Mouse (Mus musculus): ENCODE results near the gene Elob. TPM values are rescaled to one million over a fixed set of nuclear protein-coding genes. Genes with fewer than 3 reads are reported as not detected.

Elob gene
- polyA plus RNA-seq (2015; fragmentation: Nextera tagmentation; extraction: Ambion mirVana) = 875 and 1,018 TPM in 2 replicates

GRCm38 (mm10) chr17:23829064-23829619 is at the start of gene Elob:
Elob (minus strand) TSS chr17:23829136.
- Histone ChIP-seq H3K27ac (replicated peaks) (peak within 1 kb of the TSS; percentile 92), H3K4me3 (peak within 1 kb of the TSS; percentile 95), H3K27me3 (replicated peaks) (peaks cover 41% of the 10 kb centered on the region), H3K9ac (peak within 1 kb of the TSS; percentile 95), H3K36me3 (peaks cover 34% of the 10 kb centered on the region), H3K9me3 (no peaks in the 10 kb centered on the region), H3K4me1 (peaks cover 22% of the 10 kb centered on the region), H3K4me2 (peak within 1 kb of the TSS; percentile 79)
- peak; percentile 93 for ATAC-seq (ENCODE audit: extremely low read depth, insufficient number of reproducible peaks, low FRiP score, low TSS enrichment)
- under 1% methylated on average over 35 of the region's 42 CpGs for WGBS

GRCm38 (mm10) chr17:23877166-23877565 is 48.2 kb upstream of the Elob start:
- WGBS = 65% methylated on average over 2 of the region's 2 CpGs
- Histone ChIP-seq H3K4me2 (no peak overlapping the region), H3K9me3 (no peaks in the 10 kb centered on the region), H3K4me3 (no peak overlapping the region), H3K36me3 (no peaks in the 10 kb centered on the region), H3K4me1 (0 out of 2 replicates have a peak, but pooled peaks cover 3% of the 10 kb centered on the region), H3K27me3 (replicated peaks) (no peaks in the 10 kb centered on the region), H3K27ac (replicated peaks) (0 out of 2 replicates have a peak overlapping the region, but pooled peaks have one; percentile 12), H3K9ac (no peak overlapping the region)
- no peak for ATAC-seq (ENCODE audit: extremely low read depth, insufficient number of reproducible peaks, low FRiP score, low TSS enrichment)

GRCm38 (mm10) chr17:23876741-23877140 is 47.8 kb upstream of the Elob start:
- no peak overlapping the region for H3K4me2 ChIP-seq
- no peak overlapping the region for H3K9ac ChIP-seq
- no peak overlapping the region for H3K27ac ChIP-seq (replicated peaks)
- no peak for ATAC-seq (ENCODE audit: extremely low read depth, insufficient number of reproducible peaks, low FRiP score, low TSS enrichment)
- no peaks in the 10 kb centered on the region for H3K27me3 ChIP-seq (replicated peaks)
- 45% methylated on average over 3 of the region's 3 CpGs for WGBS
- H3K36me3 ChIP-seq = no peaks in the 10 kb centered on the region
- H3K4me3 ChIP-seq = no peak overlapping the region
- 0 out of 2 replicates have a peak, but pooled peaks cover 3% of the 10 kb centered on the region for H3K4me1 ChIP-seq
- no peaks in the 10 kb centered on the region for H3K9me3 ChIP-seq

GRCm38 (mm10) chr17:23873884-23874856 is 45.2 kb upstream of the Elob start:
- H3K9me3 ChIP-seq = no peaks in the 10 kb centered on the region
- H3K36me3 ChIP-seq = no peaks in the 10 kb centered on the region
- no peak overlapping the region for H3K27ac ChIP-seq (replicated peaks)
- no peak overlapping the region for H3K4me3 ChIP-seq
- no peak overlapping the region for H3K9ac ChIP-seq
- 0 out of 2 replicates have a peak, but pooled peaks cover 3% of the 10 kb centered on the region for H3K4me1 ChIP-seq
- no peaks in the 10 kb centered on the region for H3K27me3 ChIP-seq (replicated peaks)
- H3K4me2 ChIP-seq = no peak overlapping the region
- no peak for ATAC-seq (ENCODE audit: extremely low read depth, insufficient number of reproducible peaks, low FRiP score, low TSS enrichment)
- WGBS = 40% methylated on average over 8 of the region's 8 CpGs

- Histone ChIP-seq H3K9me3 (peaks cover 5% of the 10 kb centered on the region; the same call in 1 of the 2 replicates), H3K9ac (no peak overlapping the region), H3K4me1 (no peaks in the 10 kb centered on the region), H3K27me3 (replicated peaks) (no peaks in the 10 kb centered on the region), H3K4me3 (no peak overlapping the region), H3K4me2 (no peak overlapping the region), H3K36me3 (no peaks in the 10 kb centered on the region), H3K27ac (replicated peaks) (no peak overlapping the region)
- WGBS = 79% methylated on average over 11 of the region's 11 CpGs
- ATAC-seq (ENCODE audit: extremely low read depth, insufficient number of reproducible peaks, low FRiP score, low TSS enrichment) = no peak
Measured at GRCm38 (mm10) chr17:23868513-23868912, 39.6 kb upstream of the Elob start.

- no peak within 1 kb of the TSS for H3K27ac ChIP-seq (replicated peaks)
- H3K4me1 ChIP-seq = no peaks in the 10 kb centered on the region
- 74% methylated on average over 15 of the region's 15 CpGs for WGBS
- no peak within 1 kb of the TSS for H3K4me2 ChIP-seq
- ATAC-seq (ENCODE audit: extremely low read depth, insufficient number of reproducible peaks, low FRiP score, low TSS enrichment) = no peak
- H3K9me3 ChIP-seq = peaks cover 5% of the 10 kb centered on the region; the same call in 1 of the 2 replicates
- no peaks in the 10 kb centered on the region for H3K36me3 ChIP-seq
- no peak within 1 kb of the TSS for H3K4me3 ChIP-seq
- no peak within 1 kb of the TSS for H3K9ac ChIP-seq
- no peaks in the 10 kb centered on the region for H3K27me3 ChIP-seq (replicated peaks)
Measured at GRCm38 (mm10) chr17:23867756-23868155, 38.8 kb upstream of the Elob start, which contains the start of gene Prss21. Prss21 (plus strand) TSS chr17:23868056.

- WGBS = 83% methylated on average over 4 of the region's 4 CpGs
- Histone ChIP-seq H3K4me3 (no peak overlapping the region), H3K36me3 (no peaks in the 10 kb centered on the region), H3K27me3 (replicated peaks) (peaks cover 3% of the 10 kb centered on the region; the same call in 1 of the 2 replicates), H3K9ac (no peak overlapping the region), H3K4me2 (no peak overlapping the region), H3K4me1 (no peaks in the 10 kb centered on the region), H3K27ac (replicated peaks) (no peak overlapping the region), H3K9me3 (peaks cover 5% of the 10 kb centered on the region; the same call in 1 of the 2 replicates)
- no peak for ATAC-seq (ENCODE audit: extremely low read depth, insufficient number of reproducible peaks, low FRiP score, low TSS enrichment)
Measured at GRCm38 (mm10) chr17:23862926-23863325, 34.0 kb upstream of the Elob start.

- no peak overlapping the region for H3K4me3 ChIP-seq
- ATAC-seq (ENCODE audit: extremely low read depth, insufficient number of reproducible peaks, low FRiP score, low TSS enrichment) = no peak
- no peak overlapping the region for H3K4me2 ChIP-seq
- H3K36me3 ChIP-seq = no peaks in the 10 kb centered on the region
- H3K9ac ChIP-seq = no peak overlapping the region
- 60% methylated on average over 2 of the region's 2 CpGs for WGBS
- H3K9me3 ChIP-seq = no peaks in the 10 kb centered on the region
- H3K27me3 ChIP-seq (replicated peaks) = peaks cover 3% of the 10 kb centered on the region; the same call in 1 of the 2 replicates
- H3K27ac ChIP-seq (replicated peaks) = no peak overlapping the region
- H3K4me1 ChIP-seq = peaks cover 8% of the 10 kb centered on the region
Measured at GRCm38 (mm10) chr17:23857913-23858312, 29.0 kb upstream of the Elob start.

- Histone ChIP-seq H3K36me3 (no peaks in the 10 kb centered on the region), H3K9ac (no peak overlapping the region), H3K4me3 (no peak overlapping the region), H3K27ac (replicated peaks) (no peak overlapping the region), H3K4me2 (no peak overlapping the region), H3K9me3 (no peaks in the 10 kb centered on the region), H3K27me3 (replicated peaks) (peaks cover 3% of the 10 kb centered on the region; the same call in 1 of the 2 replicates), H3K4me1 (peaks cover 8% of the 10 kb centered on the region)
- WGBS = 78% methylated on average over 6 of the region's 6 CpGs
- ATAC-seq (ENCODE audit: extremely low read depth, insufficient number of reproducible peaks, low FRiP score, low TSS enrichment) = no peak
Measured at GRCm38 (mm10) chr17:23857193-23857592, 28.3 kb upstream of the Elob start.

- Histone ChIP-seq H3K27me3 (replicated peaks) (peaks cover 2% of the 10 kb centered on the region; the same call in 1 of the 2 replicates), H3K4me1 (peaks cover 8% of the 10 kb centered on the region), H3K9ac (no peak overlapping the region), H3K27ac (replicated peaks) (no peak overlapping the region), H3K36me3 (no peaks in the 10 kb centered on the region), H3K4me3 (no peak overlapping the region), H3K9me3 (no peaks in the 10 kb centered on the region), H3K4me2 (no peak overlapping the region)
- ATAC-seq (ENCODE audit: extremely low read depth, insufficient number of reproducible peaks, low FRiP score, low TSS enrichment) = no peak
- WGBS = 62% methylated on average over 10 of the region's 10 CpGs
Measured at GRCm38 (mm10) chr17:23854229-23854765, 25.4 kb upstream of the Elob start.

GRCm38 (mm10) chr17:23853292-23853691 is 24.4 kb upstream of the Elob start:
- H3K9me3 ChIP-seq = no peaks in the 10 kb centered on the region
- H3K27me3 ChIP-seq (replicated peaks) = no peaks in the 10 kb centered on the region
- no peak overlapping the region for H3K4me2 ChIP-seq
- no peak overlapping the region for H3K4me3 ChIP-seq
- no peak overlapping the region for H3K9ac ChIP-seq
- WGBS = 28% methylated on average over 5 of the region's 5 CpGs
- no peak for ATAC-seq (ENCODE audit: extremely low read depth, insufficient number of reproducible peaks, low FRiP score, low TSS enrichment)
- H3K36me3 ChIP-seq = no peaks in the 10 kb centered on the region
- H3K27ac ChIP-seq (replicated peaks) = no peak overlapping the region
- H3K4me1 ChIP-seq = peaks cover 8% of the 10 kb centered on the region
